Comparison of ENCODE assay signal across 9 mouse cellular contexts in the genomic region with DNA sequence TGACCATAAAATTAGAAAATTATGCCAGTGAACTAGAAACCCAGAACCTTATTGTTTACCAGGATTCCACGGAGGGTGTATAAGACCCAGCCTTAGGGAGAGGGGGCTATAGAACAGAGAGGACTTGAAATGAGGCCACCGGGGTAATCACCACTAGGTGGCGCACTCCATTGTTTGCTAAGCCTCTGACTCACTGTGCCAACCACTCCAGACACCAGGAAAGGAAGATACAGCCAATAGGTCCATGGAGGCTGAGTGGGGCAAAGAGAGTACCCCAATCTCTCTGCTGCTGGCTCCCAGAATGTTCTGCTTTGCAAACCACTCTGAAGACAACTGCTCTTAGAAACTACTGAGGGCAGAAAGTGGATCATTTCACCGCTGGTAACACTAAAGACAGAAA.
DNase-seq lines count a peak whose midpoint lies in the region; ATAC-seq and TF ChIP-seq lines count a peak whose summit lies in the region.
"Had no signal": no experiment of that assay in that cellular context is flagged by ENCODE, and none has a peak within 500 bp of the region (broad histone marks: within the 10 kb centered on the region; RNA-seq: fewer than 3 reads in every experiment).

No protein-coding gene starts in this region.

- H3K36me3 ChIP-seq in MEL (ENCODE audit: control insufficient read depth in 1 of 2, insufficient read depth in 2 of 2, low read length in 2 of 2): no peaks in the 10 kb centered on the region; a peak in 1 of 4 replicates
- no peaks in the 10 kb centered on the region for H3K36me3 ChIP-seq in intestine, embryonic 16.5 days (ENCODE audit: control insufficient read depth, insufficient read depth, low read length)
- no peaks in the 10 kb centered on the region for H3K36me3 ChIP-seq in limb, embryonic 11.5 days (ENCODE audit: control insufficient read depth, insufficient read depth, low read length)
- H3K36me3 ChIP-seq: neural tube, embryonic 13.5 days had no signal

- H3K4me3 ChIP-seq in MEL (ENCODE audit: control insufficient read depth in 1 of 2, insufficient read depth in 1 of 2, low read depth in 2 of 2, low read length in 2 of 2): peak overlapping the region in 1 of 2 experiments; percentile 16; a peak in 1 of 4 replicates
- no peak overlapping the region for H3K4me3 ChIP-seq in intestine, embryonic 16.5 days (ENCODE audit: low read length)
- no peak overlapping the region for H3K4me3 ChIP-seq in limb, embryonic 11.5 days (ENCODE audit: low read depth, low read length)
- H3K4me3 ChIP-seq: neural tube, embryonic 13.5 days had no signal

- peak; percentile 42 for TF ChIP-seq RAD21 in MEL (IDR thresholded peaks at IDR 0.05; ENCODE audit: low read depth, low read length)

- TF ChIP-seq POLR2A in MEL (IDR thresholded peaks at IDR 0.05; ENCODE audit: control insufficient read depth in 1 of 2, insufficient read depth in 1 of 2, low read depth in 1 of 2, low read length in 2 of 2, poor library complexity in 1 of 2): no peak

- no peaks in the 10 kb centered on the region for H3K79me2 ChIP-seq in MEL (ENCODE audit: control insufficient read depth, insufficient read depth, low read length, poor library complexity)

- no peaks in the 10 kb centered on the region for H3K9me3 ChIP-seq in MEL (replicated peaks; ENCODE audit: insufficient read depth, low read length)
- no peaks in the 10 kb centered on the region for H3K9me3 ChIP-seq in intestine, embryonic 16.5 days (ENCODE audit: control insufficient read depth, low read length)
- no peaks in the 10 kb centered on the region for H3K9me3 ChIP-seq in limb, embryonic 11.5 days (ENCODE audit: control insufficient read depth, low read length)
- H3K9me3 ChIP-seq: neural tube, embryonic 13.5 days had no signal

- TF ChIP-seq EP300 in MEL (IDR thresholded peaks at IDR 0.05; ENCODE audit: low read depth in 1 of 2, low read length in 2 of 2): no peak

- peak overlapping the region; percentile 16 for H3K27ac ChIP-seq in MEL (ENCODE audit: control insufficient read depth, low read depth, low read length)
- H3K27ac ChIP-seq in intestine, embryonic 16.5 days (ENCODE audit: low read length): no peak overlapping the region
- no peak overlapping the region for H3K27ac ChIP-seq in limb, embryonic 11.5 days (replicated peaks; ENCODE audit: low read depth, low read length)
- H3K27ac ChIP-seq: neural tube, embryonic 13.5 days had no signal

- peak; percentile 79 for DNase-seq in 3T3-L1 (ENCODE audit: low read depth, low spot score)
- peak; percentile 85 for DNase-seq in MEL (ENCODE audit: low read depth, low spot score)
- DNase-seq in cerebellum, adult 11 months: peak; percentile 27
- peak; percentile 20 to 46 for DNase-seq in frontal cortex, postnatal 25 days (ENCODE audit: low spot score in 2 of 2)
- peak; percentile 77 for DNase-seq in limb, embryonic 11.5 days (ENCODE audit: low spot score)
- peak; percentile 18 for DNase-seq in retina, adult 2 months (ENCODE audit: low read depth, low spot score)
- DNase-seq in urinary bladder, adult 2 months (ENCODE audit: low spot score): peak; percentile 44

- H3K27me3 ChIP-seq in MEL (ENCODE audit: control insufficient read depth in 1 of 2, insufficient read depth in 2 of 2, low read length in 2 of 2): peaks cover 0 to 2% of the 10 kb centered on the region in 2 experiments; a peak in 1 of 4 replicates
- no peaks in the 10 kb centered on the region for H3K27me3 ChIP-seq in intestine, embryonic 16.5 days (replicated peaks; ENCODE audit: control insufficient read depth, insufficient read depth, low read length)
- H3K27me3 ChIP-seq in limb, embryonic 11.5 days (ENCODE audit: control insufficient read depth, insufficient read depth, low read length): no peaks in the 10 kb centered on the region
- H3K27me3 ChIP-seq: neural tube, embryonic 13.5 days had no signal

- peak; percentile 76 to 80 (median 76) for TF ChIP-seq CTCF in MEL (IDR thresholded peaks at IDR 0.05 in 2 of 3, conservative IDR thresholded peaks at IDR 0.05 in 1 of 3; ENCODE audit: control insufficient read depth in 1 of 3, insufficient read depth in 1 of 3, low read depth in 2 of 3, low read length in 3 of 3, poor library complexity in 1 of 3, severe bottlenecking in 1 of 3)

- ATAC-seq in intestine, embryonic 16.5 days: 0 out of 2 replicates have a peak, but pooled peaks have one; percentile 42
- ATAC-seq in limb, embryonic 11.5 days (ENCODE audit: insufficient number of reproducible peaks, low FRiP score, low TSS enrichment, low read depth): no peak

- no peak overlapping the region for H3K4me2 ChIP-seq in intestine, embryonic 16.5 days (ENCODE audit: low read depth, low read length)
- H3K4me2 ChIP-seq in limb, embryonic 11.5 days (ENCODE audit: low read depth, severe bottlenecking): no peak overlapping the region
- H3K4me2 ChIP-seq: neural tube, embryonic 13.5 days had no signal

- no peak overlapping the region for H3K9ac ChIP-seq in MEL (ENCODE audit: control insufficient read depth, low read depth, low read length, poor library complexity, severe bottlenecking)
- H3K9ac ChIP-seq in intestine, embryonic 16.5 days (ENCODE audit: low read depth, low read length): no peak overlapping the region
- H3K9ac ChIP-seq in limb, embryonic 11.5 days (ENCODE audit: low read length): no peak overlapping the region
- H3K9ac ChIP-seq: neural tube, embryonic 13.5 days had no signal

- 37% methylated on average over 4 of the region's 4 CpGs for WGBS in intestine, embryonic 16.5 days
- WGBS in limb, embryonic 11.5 days: 33% methylated on average over 4 of the region's 4 CpGs

- H3K4me1 ChIP-seq in MEL (ENCODE audit: control insufficient read depth in 1 of 2, insufficient read depth in 2 of 2, low read length in 2 of 2): peaks cover 0 to 6% of the 10 kb centered on the region in 2 experiments; a peak in 2 of 4 replicates
- no peaks in the 10 kb centered on the region for H3K4me1 ChIP-seq in intestine, embryonic 16.5 days (ENCODE audit: control insufficient read depth, insufficient read depth, low read length)
- H3K4me1 ChIP-seq in limb, embryonic 11.5 days (ENCODE audit: control insufficient read depth, insufficient read depth, low read length): no peaks in the 10 kb centered on the region
- H3K4me1 ChIP-seq: neural tube, embryonic 13.5 days had no signal

TF ChIP-seq in MEL, 35 proteins besides CTCF, POLR2A, EP300 and RAD21:
- TF ChIP-seq SMC3 (IDR thresholded peaks at IDR 0.05; ENCODE audit: low read depth, low read length) (peak; percentile 75), NRF1 (IDR thresholded peaks at IDR 0.05; ENCODE audit: insufficient read depth, low read depth, low read length, poor library complexity, severe bottlenecking) (no peak), POLR2AphosphoS5 (IDR thresholded peaks at IDR 0.05; ENCODE audit: borderline replicate concordance, low read depth, low read length) (no peak), ZC3H11A (IDR thresholded peaks at IDR 0.05; ENCODE audit: low read depth, low read length) (peak; percentile 27; the same call in 1 of the 2 replicates)

Comparison
In these comparisons a context has a peak if more than half of its experiments do, and no peak if none do; other contexts are left out.
1. DNase-seq: peak in every context shown above with its lines; median percentile 85 in MEL; 79 in 3T3-L1; 77 in limb, embryonic 11.5 days; 44 in urinary bladder, adult 2 months; 33 in frontal cortex, postnatal 25 days; 27 in cerebellum, adult 11 months; 18 in retina, adult 2 months.